Mouse (Mus musculus): ENCODE data around the gene Cdiptos. TPM values are rescaled to one million over a fixed set of nuclear protein-coding genes. Genes with fewer than 3 reads are reported as not detected.

Cdiptos gene
- total RNA-seq, 2 experiments from 2014 or later: 0.45 TPM; not detected in 1

- no peak for DNase-seq (ENCODE audit: low spot score in 2 of 2)
These were observed 39.1 kb upstream of the Cdiptos start for GRCm38 (mm10) chr7:127014993-127015392.

- peak in 1 of 2 experiments; percentile 25 for DNase-seq (ENCODE audit: low spot score in 2 of 2)
These were observed 38.4 kb upstream of the Cdiptos start, which contains the start of gene Mvp for GRCm38 (mm10) chr7:127014320-127014719. Mvp (minus strand) TSS chr7:127014621.

- no peak for DNase-seq (ENCODE audit: low spot score in 2 of 2)
These were observed 37.5 kb upstream of the Cdiptos start for GRCm38 (mm10) chr7:127013385-127013784.

- DNase-seq (ENCODE audit: low spot score in 2 of 2): no peak
These were observed 36.9 kb upstream of the Cdiptos start for GRCm38 (mm10) chr7:127012845-127013244.

GRCm38 (mm10) chr7:127012374-127012773, 36.5 kb upstream of the Cdiptos start:
- DNase-seq (ENCODE audit: low spot score in 2 of 2): no peak

DNA sequence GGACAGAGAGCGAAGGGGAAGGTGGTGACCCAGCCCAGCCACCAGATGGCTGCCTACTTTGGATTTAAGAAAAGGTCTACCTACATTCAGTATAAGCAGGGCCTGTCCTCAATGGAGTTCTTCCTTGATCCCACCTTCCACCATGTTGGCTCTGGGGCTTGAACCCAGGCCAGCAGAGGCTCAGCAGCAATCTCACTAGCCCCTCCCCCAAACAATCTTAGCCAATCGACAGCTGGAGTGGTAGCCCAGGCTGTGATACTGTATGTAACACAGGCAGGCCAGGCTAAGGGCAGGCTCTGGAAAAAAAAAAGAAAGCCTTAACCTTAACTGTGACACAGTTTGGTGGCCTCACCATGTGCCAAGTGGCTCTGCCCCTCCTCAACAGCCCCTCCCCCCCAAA, 35.8 kb upstream of the Cdiptos start:
- no peak for DNase-seq (ENCODE audit: low spot score in 2 of 2)

DNA sequence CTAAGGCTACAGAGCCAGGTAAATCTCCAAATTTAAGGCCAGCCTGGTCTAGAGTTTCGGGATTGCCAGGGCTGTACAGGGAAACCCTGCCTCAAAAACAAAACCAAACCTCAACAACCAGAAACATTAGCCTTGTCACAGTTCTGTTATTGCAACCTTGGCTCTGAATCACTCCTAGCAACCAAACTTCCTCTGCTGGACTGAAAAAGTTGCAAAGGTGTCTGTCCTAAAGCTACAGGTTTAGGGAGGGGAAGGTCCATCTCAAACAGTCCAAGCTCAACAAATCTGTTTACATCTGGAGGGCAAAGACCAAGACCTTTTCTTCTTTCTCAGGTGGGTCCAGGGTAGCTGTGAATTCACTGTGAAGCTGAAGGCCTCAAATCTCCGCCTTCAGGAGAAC, 35.2 kb upstream of the Cdiptos start:
- no peak for DNase-seq (ENCODE audit: low spot score in 2 of 2)

- no peak for DNase-seq (ENCODE audit: low spot score in 2 of 2)
These were observed 33.6 kb upstream of the Cdiptos start for GRCm38 (mm10) chr7:127009307-127010085.

DNA sequence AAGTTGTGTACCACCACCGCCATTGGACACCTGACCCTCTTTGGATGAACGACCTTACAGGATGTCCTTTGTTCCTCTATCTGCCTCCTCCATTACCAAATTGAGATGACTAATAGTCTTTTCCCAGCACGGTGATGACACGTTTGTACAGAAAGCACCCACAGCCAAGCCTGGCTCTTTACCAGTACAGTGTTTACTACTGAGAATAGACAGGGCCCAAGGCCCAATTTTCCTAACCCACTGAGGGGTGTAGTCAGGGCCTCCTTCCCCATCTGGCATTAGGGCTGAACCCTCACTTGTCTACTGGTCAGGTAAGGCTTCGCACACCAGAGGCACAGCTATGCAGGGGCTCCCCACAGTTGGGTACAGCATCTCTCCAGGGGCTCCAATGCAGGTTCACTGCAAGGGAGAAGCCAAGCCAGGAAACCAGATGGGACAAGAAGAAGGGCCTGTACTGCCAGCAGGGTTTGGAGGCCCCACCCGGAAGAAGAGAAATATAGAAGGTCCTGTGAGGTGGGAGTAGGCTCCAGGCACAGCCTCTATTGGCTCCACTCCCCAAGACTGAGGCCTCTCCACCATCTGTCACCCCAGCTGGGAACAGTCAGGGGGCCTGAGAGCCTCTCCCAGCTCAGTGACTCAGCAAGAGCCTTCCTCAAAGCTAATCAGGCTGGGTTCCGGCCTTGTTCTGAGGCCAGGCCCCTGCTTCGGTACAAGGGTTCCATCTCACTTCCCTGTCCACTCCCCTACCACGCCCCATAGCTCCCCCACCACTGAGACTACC, 32.5 kb upstream of the Cdiptos start:
- peak; percentile 83 to 84 for DNase-seq (ENCODE audit: low spot score in 2 of 2)

DNA sequence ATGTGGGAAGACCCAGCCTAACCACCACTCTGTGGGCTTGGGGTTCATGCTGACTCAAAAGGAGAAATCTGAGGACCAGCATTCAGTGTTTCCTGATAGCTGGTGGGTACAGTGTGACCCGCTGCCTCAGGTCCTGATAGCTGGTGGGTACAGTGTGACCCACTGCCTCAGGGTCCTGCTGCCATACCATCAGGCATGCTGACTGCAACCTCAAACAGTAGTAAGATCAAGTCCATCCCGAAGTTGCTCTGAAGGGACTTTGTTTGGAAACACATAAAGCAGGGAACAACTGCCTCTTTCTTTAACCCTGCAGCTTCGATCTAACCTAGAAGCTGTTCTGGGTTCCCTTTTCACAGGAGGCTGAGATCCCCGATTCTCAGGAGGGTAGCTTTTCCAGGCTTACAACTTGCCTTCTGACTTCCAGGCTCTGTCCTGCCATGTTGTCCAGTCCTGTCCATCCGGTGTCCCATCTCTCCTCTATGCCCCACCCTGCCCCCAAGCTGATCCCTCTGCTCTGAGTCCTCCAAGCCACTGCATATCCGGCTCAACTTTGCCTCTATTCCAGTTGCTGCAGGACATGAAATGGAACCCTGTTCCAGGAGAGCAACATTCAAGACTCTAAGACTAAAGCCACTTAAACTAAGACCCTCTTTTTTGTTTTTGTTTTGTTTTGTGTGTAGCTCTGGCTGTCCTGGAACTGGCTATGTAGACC, 31.6 kb upstream of the Cdiptos start:
- no peak for DNase-seq (ENCODE audit: low spot score in 2 of 2)

GRCm38 (mm10) chr7:127004122-127004875, 28.4 kb upstream of the Cdiptos start:
- DNase-seq (ENCODE audit: low spot score in 2 of 2): no peak

GRCm38 (mm10) chr7:127003620-127004019, 27.7 kb upstream of the Cdiptos start:
- DNase-seq (ENCODE audit: low spot score in 2 of 2): no peak

- DNase-seq (ENCODE audit: low spot score in 2 of 2): no peak
These were observed 23.7 kb upstream of the Cdiptos start for GRCm38 (mm10) chr7:126999568-126999967.

DNA sequence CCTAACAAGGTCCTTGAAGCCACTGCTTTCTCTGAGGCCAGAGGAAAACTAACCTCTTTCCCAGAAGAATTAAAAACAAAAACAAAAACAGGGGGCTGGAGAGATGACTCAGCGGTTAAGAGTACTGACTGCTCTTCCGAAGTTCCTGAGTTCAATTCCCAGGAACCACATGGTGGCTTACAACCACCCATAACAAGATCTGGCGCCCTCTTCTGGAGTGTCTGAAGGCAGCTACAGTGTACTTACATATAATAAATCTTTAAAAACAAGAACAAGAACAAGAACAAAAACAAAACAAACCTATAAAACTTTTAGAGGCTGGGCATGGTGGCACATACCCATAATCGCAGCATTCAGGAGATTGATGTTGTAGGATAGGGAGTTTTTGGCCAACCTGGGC, 20.6 kb upstream of the Cdiptos start:
- no peak for DNase-seq (ENCODE audit: low spot score in 2 of 2)

DNA sequence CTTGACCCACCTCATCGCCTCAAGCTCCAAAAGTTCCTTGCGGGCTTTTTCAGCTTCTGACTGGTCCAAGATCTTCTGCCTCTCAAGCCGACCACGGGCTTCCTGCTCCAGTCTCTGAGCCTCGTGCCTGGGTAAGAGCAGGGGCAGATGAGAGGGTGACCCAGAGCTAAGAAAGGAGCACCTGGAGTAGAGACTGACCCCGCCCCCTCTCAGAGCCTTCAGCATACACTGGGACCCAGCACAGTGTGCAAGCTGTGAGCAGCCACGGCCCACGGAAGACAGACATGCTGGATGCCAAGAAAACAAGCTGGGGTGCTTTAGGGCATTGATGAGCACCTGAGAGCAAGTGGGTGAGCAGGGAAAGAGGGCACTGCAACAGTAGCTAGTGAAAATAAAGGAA, 12.9 kb upstream of the Cdiptos start:
- DNase-seq (ENCODE audit: low spot score in 2 of 2): no peak

DNA sequence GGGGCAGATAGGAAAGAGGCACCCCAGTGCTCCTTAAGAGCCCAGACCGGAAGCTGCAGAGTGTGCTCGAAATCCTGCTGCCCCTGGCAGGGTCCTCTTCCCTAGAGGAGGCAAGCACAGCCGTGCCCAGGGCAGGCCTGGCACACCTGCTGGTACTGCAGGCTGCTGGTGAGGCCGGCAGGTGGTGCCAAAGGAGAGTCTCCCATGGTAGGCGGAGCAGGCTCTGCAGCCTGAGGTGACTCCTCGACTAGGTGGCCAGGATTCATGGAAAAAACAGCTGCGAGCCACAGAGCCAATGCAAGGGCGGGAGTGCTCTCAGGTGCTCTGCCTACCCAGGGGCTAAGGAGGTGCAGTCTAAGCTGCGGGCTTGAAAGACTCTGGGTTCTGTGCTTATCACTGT, 10.4 kb upstream of the Cdiptos start:
- DNase-seq (ENCODE audit: low spot score in 2 of 2): peak; percentile 42 to 43

- DNase-seq (ENCODE audit: low spot score in 2 of 2): peak; percentile 58 to 72
These were observed 9.0 kb upstream of the Cdiptos start for GRCm38 (mm10) chr7:126984667-126985444.

GRCm38 (mm10) chr7:126983113-126983512, 7.2 kb upstream of the Cdiptos start:
- DNase-seq (ENCODE audit: low spot score in 2 of 2): no peak

GRCm38 (mm10) chr7:126982054-126982453, 6.2 kb upstream of the Cdiptos start:
- no peak for DNase-seq (ENCODE audit: low spot score in 2 of 2)

GRCm38 (mm10) chr7:126981601-126982000, 5.7 kb upstream of the Cdiptos start:
- no peak for DNase-seq (ENCODE audit: low spot score in 2 of 2)
